Mouse (Mus musculus) MEL (cell line): ENCODE results near the gene Chchd1. TPM values are rescaled to one million over a fixed set of nuclear protein-coding genes. Genes with fewer than 3 reads are reported as not detected.

Experiments
- DNase-seq: peaks from one replicate; pipeline ENCODE4 v3.0.0; 2011; ENCODE audit warnings: low read depth, low spot score
- H3K27ac ChIP-seq: 2 replicates; pipeline ENCODE4 v1.5.1; 2012; ENCODE audit warnings: low read depth, mild to moderate bottlenecking, control low read depth, low read length, moderate library complexity; ENCODE audit not compliant: control insufficient read depth
- H3K27me3 ChIP-seq, 2 experiments: fragments of 150-350 bp in 1 of 2; sonication (generic) in 1 of 2; 2 replicates each; pipeline ENCODE4 v1.6.1; 2012; ENCODE audit warnings: low read length in 2 of 2, mild to moderate bottlenecking in 2 of 2, improper control_type of control experiment in 1 of 2, moderate library complexity in 1 of 2; ENCODE audit not compliant: insufficient read depth in 2 of 2, control insufficient read depth in 1 of 2
- H3K36me3 ChIP-seq, 2 experiments: 2 replicates each; pipeline ENCODE4 v1.6.1; 2012 to 2014; ENCODE audit warnings: low read length in 2 of 2, improper control_type of control experiment in 1 of 2, inconsistent platforms in 1 of 2, mild to moderate bottlenecking in 1 of 2; ENCODE audit not compliant: insufficient read depth in 2 of 2, control insufficient read depth in 1 of 2
- H3K4me1 ChIP-seq, 2 experiments: fragments of 150-350 bp in 1 of 2; sonication (generic) in 1 of 2; 2 replicates each; pipeline ENCODE4 v1.6.1; 2012; ENCODE audit warnings: low read length in 2 of 2, improper control_type of control experiment in 1 of 2, mild to moderate bottlenecking in 1 of 2; ENCODE audit not compliant: insufficient read depth in 2 of 2, control insufficient read depth in 1 of 2
- H3K4me3 ChIP-seq, 2 experiments: fragments of 150-350 bp in 1 of 2; sonication (generic) in 1 of 2; 2 replicates each; pipeline ENCODE4 v1.5.1; 2012; ENCODE audit warnings: low read depth in 2 of 2, low read length in 2 of 2, mild to moderate bottlenecking in 2 of 2, moderate library complexity in 2 of 2, control low read depth in 1 of 2, improper control_type of control experiment in 1 of 2; ENCODE audit not compliant: control insufficient read depth in 1 of 2, insufficient read depth in 1 of 2
- H3K79me2 ChIP-seq: 2 replicates; pipeline ENCODE4 v1.6.1; 2012; ENCODE audit warnings: mild to moderate bottlenecking, low read length, moderate library complexity; ENCODE audit not compliant: control insufficient read depth, poor library complexity, insufficient read depth
- H3K9ac ChIP-seq: 2 replicates; pipeline ENCODE4 v1.6.1; 2012; ENCODE audit warnings: low read depth, mild to moderate bottlenecking, control low read depth, low read length, moderate library complexity; ENCODE audit not compliant: control insufficient read depth, poor library complexity, severe bottlenecking
- H3K9me3 ChIP-seq: fragments of 150-350 bp; sonication (generic); replicated peaks from 2 replicates; pipeline ENCODE4 v1.6.1; 2012; ENCODE audit warnings: mild to moderate bottlenecking, low read length, improper control_type of control experiment, moderate library complexity; ENCODE audit not compliant: insufficient read depth
- CHD2 ChIP-seq: IDR thresholded peaks from 2 replicates; pipeline ENCODE4 v1.6.1; 2011; ENCODE audit warnings: low read length, improper control_type of control experiment
- CTCF ChIP-seq, 3 experiments: IDR thresholded peaks in 2 of 3; conservative IDR thresholded peaks in 1 of 3; 2 replicates each; pipeline ENCODE4 v1.5.1; 2011 to 2012; ENCODE audit warnings: low read length in 3 of 3, low read depth in 2 of 3, mild to moderate bottlenecking in 2 of 3, improper control_type of control experiment in 1 of 3, inconsistent platforms in 1 of 3, mixed read lengths in 1 of 3, moderate library complexity in 1 of 3; ENCODE audit not compliant: control insufficient read depth in 1 of 3, insufficient read depth in 1 of 3, poor library complexity in 1 of 3, severe bottlenecking in 1 of 3
- E2F4 ChIP-seq: IDR thresholded peaks from 2 replicates; pipeline ENCODE4 v1.6.1; 2011; ENCODE audit warnings: low read depth, low read length, improper control_type of control experiment, borderline replicate concordance
- ELF1 ChIP-seq: IDR thresholded peaks from 2 replicates; pipeline ENCODE4 v1.6.1; 2014; ENCODE audit warnings: low read depth, mild to moderate bottlenecking, inconsistent platforms, low read length, improper control_type of control experiment, moderate library complexity
- EP300 ChIP-seq, 2 experiments: IDR thresholded peaks; 2 replicates each; pipeline ENCODE4 v1.6.1; 2011; ENCODE audit warnings: improper control_type of control experiment in 2 of 2, low read length in 2 of 2, low read depth in 1 of 2, mild to moderate bottlenecking in 1 of 2
- GABPA ChIP-seq: IDR thresholded peaks from 2 replicates; pipeline ENCODE4 v1.6.1; 2012; ENCODE audit warnings: low read depth, mild to moderate bottlenecking, inconsistent platforms, low read length, improper control_type of control experiment, moderate library complexity
- HCFC1 ChIP-seq: IDR thresholded peaks from 2 replicates; pipeline ENCODE4 v1.6.1; 2012; ENCODE audit warnings: low read depth, mild to moderate bottlenecking, inconsistent platforms, low read length, improper control_type of control experiment, moderate library complexity
- JUND ChIP-seq: IDR thresholded peaks from 2 replicates; pipeline ENCODE4 v1.6.1; 2011; ENCODE audit warnings: low read depth, mild to moderate bottlenecking, improper control_type of control experiment, low read length
- KAT2A ChIP-seq: conservative IDR thresholded peaks from 2 replicates; pipeline ENCODE4 v1.6.1; 2012; ENCODE audit warnings: low read depth, low read length, improper control_type of control experiment, inconsistent platforms
- MAFK ChIP-seq: IDR thresholded peaks from 2 replicates; pipeline ENCODE4 v1.6.1; 2011; ENCODE audit warnings: low read depth, mild to moderate bottlenecking, low read length, improper control_type of control experiment, borderline replicate concordance
- MYC ChIP-seq: IDR thresholded peaks from 2 replicates; pipeline ENCODE4 v1.6.1; 2011; ENCODE audit warnings: low read depth, mild to moderate bottlenecking, low read length, improper control_type of control experiment, moderate library complexity
- NELFE ChIP-seq: IDR thresholded peaks from 2 replicates; pipeline ENCODE4 v1.6.1; 2011; ENCODE audit warnings: low read depth, low read length, improper control_type of control experiment
- NRF1 ChIP-seq: IDR thresholded peaks from 2 replicates; pipeline ENCODE4 v1.6.1; 2014; ENCODE audit warnings: low read depth, mild to moderate bottlenecking, inconsistent platforms, low read length, improper control_type of control experiment, moderate library complexity; ENCODE audit not compliant: poor library complexity, insufficient read depth, severe bottlenecking
- POLR2A ChIP-seq, 2 experiments: IDR thresholded peaks; 2 replicates each; pipeline ENCODE4 v1.6.1; 2011 to 2012; ENCODE audit warnings: low read length in 2 of 2, mild to moderate bottlenecking in 2 of 2, control low read depth in 1 of 2, improper control_type of control experiment in 1 of 2, low read depth in 1 of 2, moderate library complexity in 1 of 2; ENCODE audit not compliant: control insufficient read depth in 1 of 2, insufficient read depth in 1 of 2, poor library complexity in 1 of 2
- POLR2AphosphoS2 ChIP-seq: IDR thresholded peaks from 2 replicates; pipeline ENCODE4 v1.6.1; 2011; ENCODE audit warnings: low read length, improper control_type of control experiment
- RAD21 ChIP-seq: IDR thresholded peaks from 2 replicates; pipeline ENCODE4 v1.6.1; 2011; ENCODE audit warnings: mild to moderate bottlenecking, low read depth, low read length, improper control_type of control experiment
- RCOR1 ChIP-seq: IDR thresholded peaks from 2 replicates; pipeline ENCODE4 v1.6.1; 2012; ENCODE audit warnings: low read depth, mild to moderate bottlenecking, inconsistent platforms, low read length, improper control_type of control experiment
- SIN3A ChIP-seq: IDR thresholded peaks from 2 replicates; pipeline ENCODE4 v1.6.1; 2012; ENCODE audit warnings: low read length, improper control_type of control experiment, inconsistent platforms
- SMC3 ChIP-seq: IDR thresholded peaks from 2 replicates; pipeline ENCODE4 v1.6.1; 2011; ENCODE audit warnings: low read depth, low read length, improper control_type of control experiment
- TBP ChIP-seq: IDR thresholded peaks from 2 replicates; pipeline ENCODE4 v1.8.0; 2011; ENCODE audit warnings: low read depth, low read length, improper control_type of control experiment
- TCF12 ChIP-seq: IDR thresholded peaks from 2 replicates; pipeline ENCODE4 v1.6.1; 2014; ENCODE audit warnings: low read depth, mild to moderate bottlenecking, inconsistent platforms, low read length, improper control_type of control experiment, moderate library complexity
- UBTF ChIP-seq: IDR thresholded peaks from 2 replicates; pipeline ENCODE4 v1.6.1; 2012; ENCODE audit warnings: low read depth, mild to moderate bottlenecking, inconsistent platforms, low read length, improper control_type of control experiment, moderate library complexity, borderline replicate concordance; ENCODE audit not compliant: insufficient read depth
- USF2 ChIP-seq, 2 experiments: IDR thresholded peaks; 2 replicates each; pipeline ENCODE4 v1.6.1; 2011 to 2012; ENCODE audit warnings: improper control_type of control experiment in 2 of 2, low read length in 2 of 2, borderline replicate concordance in 1 of 2, inconsistent platforms in 1 of 2, low read depth in 1 of 2, mild to moderate bottlenecking in 1 of 2; ENCODE audit not compliant: insufficient read depth in 1 of 2
- ZC3H11A ChIP-seq: IDR thresholded peaks from 2 replicates; pipeline ENCODE4 v1.6.1; 2012; ENCODE audit warnings: low read depth, mild to moderate bottlenecking, inconsistent platforms, low read length, improper control_type of control experiment
- polyA plus RNA-seq, 2 experiments: library from polyadenylated mRNA; stranded (reverse) in 1 of 2; unstranded in 1 of 2; fragments of >175 nt in 1 of 2; fragments of >200 nt in 1 of 2; gene quantifications; 2 replicates each; pipeline versions ENCODE4 v1.2.1 to v1.2.4; 2012; ENCODE audit warnings: low replicate concordance in 2 of 2, low read depth in 1 of 2; ENCODE audit not compliant: insufficient read length in 2 of 2, insufficient read depth in 1 of 2, missing spikeins in 1 of 2
- total RNA-seq: library from RNA; depleted of rRNA; stranded (reverse); fragments of 300-350 nt; gene quantifications from 2 replicates; pipeline ENCODE4 v1.2.3, GENCODE M21; 2012

Gene Chchd1
- total and polyA plus RNA-seq, 3 experiments, result 136 to 164 TPM; not detected in 1

DNA sequence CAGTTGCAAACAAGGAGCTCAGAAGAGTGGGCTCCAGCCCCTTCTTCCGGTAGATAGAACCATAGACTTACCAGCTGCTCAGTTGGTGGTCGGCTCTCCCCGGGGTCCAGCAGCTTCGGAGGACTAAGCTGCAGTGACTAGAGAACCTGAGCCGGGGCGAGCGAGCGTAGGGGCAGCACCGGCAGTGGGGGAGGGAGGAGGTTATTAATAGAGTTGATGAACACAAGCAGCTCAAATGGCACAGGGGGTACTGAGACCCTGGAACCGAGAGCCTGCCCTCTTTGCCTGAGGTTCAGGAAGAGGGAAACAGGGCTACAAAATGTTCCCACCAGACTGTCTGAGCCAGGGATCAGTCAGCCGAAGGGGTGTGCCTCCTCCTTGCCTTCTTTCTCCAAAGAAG lies 46.4 kb upstream of the Chchd1 start, which contains the start of gene Myoz1:
TSS of gene Myoz1 (minus strand) at position 180 of the 400 bp plus-strand sequence.
- Histone ChIP-seq H3K9ac (no peak within 1 kb of the TSS), H3K27ac (no peak within 1 kb of the TSS), H3K4me1 (peaks cover 0 to 11% of the 10 kb centered on the region in 2 experiments; a peak in 2 of 4 replicates), H3K79me2 (no peaks in the 10 kb centered on the region), H3K36me3 (peaks cover 0 to 3% of the 10 kb centered on the region in 2 experiments; a peak in 1 of 4 replicates), H3K9me3 (no peaks in the 10 kb centered on the region), H3K27me3 (no peaks in the 10 kb centered on the region), H3K4me3 (no peak within 1 kb of the TSS)
- TF ChIP-seq NRF1, result no peak
- no peak for TF ChIP-seq USF2 (IDR thresholded peaks at IDR 0.05; ENCODE audit: borderline replicate concordance in 1 of 2, insufficient read depth in 1 of 2, low read depth in 1 of 2, low read length in 2 of 2)
- no peak for TF ChIP-seq TBP
- no peak for TF ChIP-seq CTCF (IDR thresholded peaks at IDR 0.05 in 2 of 3, conservative IDR thresholded peaks at IDR 0.05 in 1 of 3; ENCODE audit: control insufficient read depth in 1 of 3, insufficient read depth in 1 of 3, low read depth in 2 of 3, low read length in 3 of 3, poor library complexity in 1 of 3, severe bottlenecking in 1 of 3)
- TF ChIP-seq UBTF, result no peak
- no peak for TF ChIP-seq MAFK
- TF ChIP-seq EP300 (IDR thresholded peaks at IDR 0.05; ENCODE audit: low read depth in 1 of 2, low read length in 2 of 2), result no peak
- TF ChIP-seq E2F4, result no peak
- TF ChIP-seq RAD21, result no peak
- TF ChIP-seq POLR2AphosphoS2, result no peak
- TF ChIP-seq NELFE, result no peak
- no peak for TF ChIP-seq MYC
- no peak for TF ChIP-seq TCF12
- no peak for TF ChIP-seq CHD2
- no peak for TF ChIP-seq ELF1
- TF ChIP-seq HCFC1, result no peak
- no peak for TF ChIP-seq GABPA
- TF ChIP-seq KAT2A, result no peak
- TF ChIP-seq JUND, result no peak
- TF ChIP-seq POLR2A (IDR thresholded peaks at IDR 0.05; ENCODE audit: control insufficient read depth in 1 of 2, insufficient read depth in 1 of 2, low read depth in 1 of 2, low read length in 2 of 2, poor library complexity in 1 of 2), result no peak
- DNase-seq, result no peak

DNA sequence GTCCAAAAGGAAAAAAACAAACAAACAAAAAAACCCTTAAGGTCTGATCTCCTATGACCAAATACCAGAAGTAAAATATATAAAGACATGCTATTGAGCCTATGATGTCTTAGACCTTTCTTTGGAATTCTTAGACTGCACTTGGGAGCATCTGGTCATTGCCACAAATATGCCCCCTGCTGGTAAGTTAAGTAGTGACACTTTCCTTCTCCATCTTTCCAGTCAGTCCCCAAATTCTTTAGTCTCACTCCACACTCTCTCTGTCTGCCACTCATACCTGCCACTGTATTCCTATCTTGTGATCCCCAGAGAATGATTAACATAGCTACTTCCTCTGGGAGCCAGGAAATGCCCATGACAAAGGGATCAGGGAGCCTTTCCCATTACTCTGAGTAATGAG lies 44.5 kb upstream of the Chchd1 start:
- Histone ChIP-seq H3K9ac (no peak overlapping the region), H3K27me3 (0 out of 4 replicates have a peak, but pooled peaks cover 0 to 5% of the 10 kb centered on the region in 2 experiments), H3K4me3 (no peak overlapping the region), H3K36me3 (peaks cover 0 to 3% of the 10 kb centered on the region in 2 experiments; a peak in 1 of 4 replicates), H3K27ac (no peak overlapping the region), H3K9me3 (no peaks in the 10 kb centered on the region), H3K4me1 (peaks cover 0 to 15% of the 10 kb centered on the region in 2 experiments; a peak in 2 of 4 replicates), H3K79me2 (no peaks in the 10 kb centered on the region)
- peak; percentile 67 for DNase-seq
- TF ChIP-seq RCOR1, result no peak
- peak; percentile 90 for TF ChIP-seq ZC3H11A
- TF ChIP-seq SIN3A, result 0 out of 2 replicates have a peak, but pooled peaks have one; percentile 30
- peak; percentile 72 for TF ChIP-seq RAD21
- no peak for TF ChIP-seq NRF1
- peak; percentile 41 to 83 (median 75); a peak in 5 of 6 replicates for TF ChIP-seq CTCF (IDR thresholded peaks at IDR 0.05 in 2 of 3, conservative IDR thresholded peaks at IDR 0.05 in 1 of 3; ENCODE audit: control insufficient read depth in 1 of 3, insufficient read depth in 1 of 3, low read depth in 2 of 3, low read length in 3 of 3, poor library complexity in 1 of 3, severe bottlenecking in 1 of 3)
- peak; percentile 97 for TF ChIP-seq SMC3
